Mouse (Mus musculus): ENCODE measurements at regions not wholly inside any gene's neighbourhood (a gene's known extent, or its start where the extent isn't known, plus 50 kb on each side); places are given as distances from the start of the nearest gene placed in this dataset.
A peak's percentile ranks its signal among the peaks of the same experiment; 100 is the strongest.

DNA sequence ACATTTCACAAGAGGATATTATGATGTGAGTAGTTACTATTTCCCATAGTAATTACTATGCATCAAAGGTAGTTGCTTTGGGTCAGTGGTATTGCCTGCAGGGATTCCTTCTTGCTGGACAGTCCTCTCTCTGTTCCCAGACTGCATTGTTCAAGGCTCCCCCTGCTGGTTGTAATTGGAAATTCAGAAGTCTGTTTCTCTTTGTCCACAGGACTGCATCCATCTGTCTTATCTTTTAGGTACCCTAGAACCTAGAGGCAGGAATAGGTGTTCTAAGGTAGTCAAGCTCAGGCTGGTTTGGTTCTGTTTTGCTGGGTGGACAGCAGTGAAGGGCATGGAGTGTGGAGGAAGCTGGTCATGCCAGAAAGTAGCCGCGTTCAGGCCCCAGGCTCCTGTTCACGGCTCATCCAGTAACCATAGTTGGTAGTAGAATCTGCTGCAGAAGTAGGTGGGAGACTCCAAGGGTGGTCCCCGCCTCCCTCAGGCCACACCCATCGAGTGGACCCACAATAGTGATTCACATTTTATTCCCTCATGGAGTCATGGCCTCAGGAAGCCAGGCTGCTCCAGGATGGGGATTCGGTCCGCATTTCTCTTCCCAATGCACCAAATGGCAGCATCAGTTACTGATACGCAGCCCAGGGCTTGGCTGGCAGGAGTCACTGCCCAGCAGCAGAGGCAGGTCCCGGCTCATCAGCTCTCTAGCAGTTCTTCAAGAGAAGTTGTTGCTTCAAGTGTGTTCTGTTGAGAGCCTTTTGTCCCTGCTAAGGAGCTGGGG lies 51.7 kb upstream of the Caprin1 start:
- DNase-seq (ENCODE audit: low spot score in 2 of 2), result peak in 1 of 2 experiments; percentile 53

DNA sequence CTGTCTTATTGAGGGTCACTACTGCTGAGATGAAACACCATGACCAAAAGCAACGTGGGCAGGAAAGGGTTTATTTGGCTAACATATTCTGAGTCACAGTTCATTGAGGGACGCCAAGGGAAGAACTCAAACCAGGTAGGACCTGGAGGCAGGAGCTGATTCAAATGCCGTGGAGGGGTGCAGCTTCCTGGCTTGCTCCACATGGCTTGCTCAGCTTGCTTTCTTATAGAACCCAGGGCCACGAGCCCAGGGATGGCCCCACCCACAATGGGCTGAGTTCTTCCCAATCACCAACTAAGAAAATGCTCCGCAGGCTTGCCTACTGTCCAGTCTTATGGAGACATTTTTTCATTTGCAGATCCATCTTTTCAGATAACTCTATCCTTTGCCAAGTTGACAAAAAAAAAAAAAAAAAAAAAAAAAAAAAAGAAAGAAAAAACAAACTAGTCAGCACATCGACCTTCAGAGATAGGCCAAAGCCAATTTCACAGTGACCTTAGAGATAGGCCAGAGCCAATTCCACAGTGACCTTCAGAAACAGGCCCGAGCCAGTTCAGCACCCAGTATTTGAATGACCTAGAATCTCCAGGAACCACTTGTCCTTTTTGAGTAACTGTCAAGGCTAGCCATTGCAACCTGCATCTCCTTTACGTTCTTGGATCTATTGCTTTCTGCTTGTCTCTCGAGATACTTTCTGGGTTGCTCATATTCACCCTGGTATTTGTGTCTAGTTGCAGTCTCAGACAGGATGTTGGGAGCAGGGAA lies 52.5 kb upstream of the Caprin1 start:
- DNase-seq (ENCODE audit: low spot score in 2 of 2), result no peak

DNA sequence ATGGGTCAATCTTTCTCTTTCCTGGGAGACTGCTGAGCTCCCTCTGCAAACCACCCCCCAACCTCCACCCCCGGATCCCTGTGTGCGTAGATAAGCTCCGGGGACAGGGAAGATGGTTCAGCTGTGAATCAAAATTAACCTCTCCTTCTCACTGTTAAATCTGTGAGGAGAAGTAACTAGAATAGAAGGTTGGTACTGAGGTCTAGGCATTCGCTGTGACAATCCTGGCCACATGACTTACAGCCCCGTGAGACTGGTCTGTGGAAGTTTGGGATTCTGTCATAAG lies 53.0 kb upstream of the Caprin1 start:
- DNase-seq (ENCODE audit: low spot score in 2 of 2), result no peak

DNA sequence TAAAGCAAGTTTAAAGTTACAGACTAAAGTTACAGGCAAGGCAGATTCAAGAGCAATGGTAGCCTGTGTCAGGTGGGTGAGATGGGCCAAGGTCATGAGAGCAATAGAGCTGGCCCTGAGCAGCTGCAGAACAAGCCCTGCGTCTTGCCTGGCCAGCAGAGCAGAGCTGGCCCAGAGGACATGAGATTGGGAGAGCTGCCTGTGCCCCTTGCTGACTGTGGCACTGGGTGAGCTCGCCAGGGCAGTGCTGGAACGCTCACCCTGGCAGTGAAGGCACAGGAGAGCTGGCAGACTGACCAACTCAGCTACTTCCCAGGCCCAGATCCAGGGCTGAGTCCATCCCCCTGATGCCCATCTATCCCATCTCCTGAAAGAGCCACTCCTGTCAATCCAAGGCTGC lies 53.7 kb upstream of the Caprin1 start:
- peak in 1 of 2 experiments; percentile 16 for DNase-seq (ENCODE audit: low spot score in 2 of 2)

DNA sequence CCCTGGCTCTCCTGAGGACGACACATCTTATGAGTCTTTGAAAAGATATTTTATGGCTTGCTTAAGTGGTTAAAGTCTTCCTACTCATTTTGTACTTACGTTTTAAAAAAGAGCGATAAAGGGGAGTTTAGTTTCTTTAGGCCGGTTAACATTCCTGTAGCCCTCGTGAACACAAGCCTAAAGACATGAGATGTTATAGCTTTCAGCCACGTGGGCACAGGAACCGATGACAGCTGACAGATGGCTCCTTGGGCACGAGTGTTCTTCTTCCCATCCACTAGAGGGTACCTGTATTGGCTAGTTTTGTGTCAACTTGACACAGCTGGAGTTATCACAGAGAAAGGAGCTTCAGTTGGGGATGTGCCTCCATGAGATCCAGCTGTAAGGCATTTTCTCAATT lies 63.8 kb upstream of the Caprin1 start:
- DNase-seq (ENCODE audit: low spot score in 2 of 2), result no peak

DNA sequence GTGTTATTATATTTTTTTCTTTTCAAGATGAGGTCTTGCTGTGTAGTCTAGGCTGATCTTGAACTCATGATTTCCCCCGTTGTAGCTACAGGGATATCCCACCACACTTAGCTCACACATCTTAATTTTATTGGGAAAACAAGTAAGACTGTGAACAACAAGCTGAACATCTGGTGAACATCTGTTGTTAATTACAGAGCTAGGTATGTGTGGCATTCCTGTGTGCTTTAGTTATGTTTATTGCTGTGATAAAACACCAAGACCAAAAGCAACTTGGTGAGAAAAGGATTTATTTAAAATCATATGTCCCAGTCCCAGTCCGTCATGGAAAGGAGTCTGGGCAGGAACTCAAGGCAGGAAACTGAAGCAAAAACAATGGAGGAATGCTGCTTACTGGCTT lies 66.8 kb upstream of the Caprin1 start:
- DNase-seq (ENCODE audit: low spot score in 2 of 2), result no peak

DNA sequence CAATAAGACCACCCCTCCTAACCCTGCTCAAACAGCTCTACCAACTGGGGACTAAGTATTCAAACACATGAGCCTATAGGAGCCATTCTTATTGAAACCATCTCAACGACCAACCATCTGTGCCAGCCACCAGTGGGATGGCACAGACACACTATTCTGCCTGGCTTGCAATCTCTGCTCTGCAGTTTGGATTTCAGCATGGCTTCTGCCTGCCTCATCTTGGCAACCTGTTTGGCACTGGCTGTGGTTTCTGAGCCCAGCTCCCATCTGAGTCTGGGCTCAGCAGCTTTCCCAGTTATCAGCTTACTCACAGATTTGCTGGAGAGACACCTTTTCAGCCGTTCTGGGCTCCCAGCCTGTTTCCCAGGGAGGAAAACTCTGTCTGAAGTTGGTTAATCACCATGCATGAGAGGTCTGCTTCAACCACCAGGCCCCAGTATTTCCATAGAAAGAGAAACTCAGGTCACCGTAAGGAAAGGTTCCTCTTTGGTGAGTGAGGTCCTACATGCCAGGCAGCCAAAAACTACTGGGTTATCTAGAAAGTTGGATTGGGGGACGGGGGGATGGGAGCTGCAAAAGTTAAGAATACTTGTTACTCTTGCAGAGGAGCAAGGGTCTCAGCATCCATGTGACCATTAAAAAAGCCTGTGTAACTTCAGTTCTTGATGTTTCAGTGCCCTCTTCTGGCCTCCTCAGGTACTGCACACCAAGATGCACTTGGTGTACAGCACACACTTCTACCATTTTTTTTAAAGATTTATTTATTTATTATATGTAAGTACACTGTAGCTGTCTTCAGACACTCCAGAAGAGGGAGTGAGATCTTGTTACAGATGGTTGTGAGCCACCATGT lies 68.1 kb upstream of the Caprin1 start:
- DNase-seq (ENCODE audit: low spot score in 2 of 2), result peak in 1 of 2 experiments; percentile 36

DNA sequence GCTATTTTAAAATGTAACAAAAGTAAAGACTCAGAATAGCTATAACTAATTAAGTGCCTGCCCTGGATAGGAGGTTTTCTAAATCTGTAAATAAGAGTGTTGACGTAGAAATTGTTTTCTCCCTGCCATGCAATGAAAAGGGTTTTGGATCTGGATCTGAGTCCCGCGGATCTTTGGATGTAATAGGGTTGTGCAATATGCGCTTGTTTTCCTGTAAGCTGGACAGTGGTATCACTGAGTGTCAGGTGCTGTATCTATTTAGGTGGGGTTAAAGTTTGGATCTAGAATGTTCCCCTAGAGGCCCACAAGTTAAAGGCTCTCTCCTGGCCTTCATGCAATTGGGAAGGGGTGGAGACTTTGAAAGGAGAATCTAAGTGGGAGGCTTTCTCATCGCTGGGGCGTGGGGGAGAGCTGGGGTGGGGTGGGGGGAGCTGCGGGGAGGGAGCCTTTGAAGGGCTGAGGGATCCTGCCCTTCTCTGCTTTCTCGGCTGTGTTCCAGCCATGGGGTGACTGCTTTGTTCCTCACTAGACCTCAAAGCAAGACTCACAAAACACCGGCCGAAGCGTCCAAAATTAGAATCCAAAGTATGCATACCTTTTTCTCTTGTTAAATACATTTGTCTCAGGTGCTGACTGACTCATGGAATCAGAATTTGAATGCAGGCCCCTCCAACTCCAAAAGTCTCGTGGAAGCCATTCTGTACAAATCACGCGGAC lies 70.0 kb upstream of the Caprin1 start:
- no peak for DNase-seq (ENCODE audit: low spot score in 2 of 2)

DNA sequence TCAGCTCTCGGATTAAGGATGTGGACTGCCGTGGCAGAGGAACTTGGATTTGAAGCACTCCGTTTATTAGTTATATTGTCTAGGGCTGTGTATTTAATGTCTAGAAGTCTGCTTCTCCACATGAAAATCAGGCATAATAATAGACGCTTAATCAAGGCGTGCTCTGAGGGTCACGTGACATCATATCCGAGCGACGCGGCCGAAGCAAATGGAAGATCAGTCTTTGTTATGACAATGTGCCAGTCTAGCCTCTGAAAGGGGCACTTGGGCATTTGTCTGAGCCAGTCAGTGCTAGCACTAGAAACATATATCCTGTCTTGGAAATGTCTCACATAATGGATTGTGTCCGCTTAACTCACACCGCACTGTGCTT lies 70.5 kb upstream of the Caprin1 start:
- DNase-seq (ENCODE audit: low spot score in 2 of 2), result no peak

DNA sequence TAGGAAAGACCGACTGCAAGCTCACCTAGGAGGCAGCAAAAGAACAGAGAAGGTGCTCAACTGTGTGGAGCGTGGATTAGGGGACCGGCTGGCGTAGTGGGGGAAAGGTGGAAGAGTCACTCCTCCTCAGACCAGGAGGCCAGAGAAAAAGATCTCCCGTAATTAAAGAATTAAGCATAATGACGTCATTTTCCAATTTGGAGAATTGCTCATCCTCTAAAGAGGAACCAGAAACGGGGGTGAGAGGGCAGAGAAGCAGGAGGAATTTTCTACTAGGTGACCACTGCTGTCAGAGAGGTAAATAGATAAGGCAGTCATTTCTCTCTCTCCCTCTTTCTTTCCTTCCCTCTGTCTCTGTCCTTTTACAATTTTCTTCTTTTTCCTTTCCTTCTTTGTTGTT lies 71.2 kb upstream of the Caprin1 start:
- no peak for DNase-seq (ENCODE audit: low spot score in 2 of 2)

DNA sequence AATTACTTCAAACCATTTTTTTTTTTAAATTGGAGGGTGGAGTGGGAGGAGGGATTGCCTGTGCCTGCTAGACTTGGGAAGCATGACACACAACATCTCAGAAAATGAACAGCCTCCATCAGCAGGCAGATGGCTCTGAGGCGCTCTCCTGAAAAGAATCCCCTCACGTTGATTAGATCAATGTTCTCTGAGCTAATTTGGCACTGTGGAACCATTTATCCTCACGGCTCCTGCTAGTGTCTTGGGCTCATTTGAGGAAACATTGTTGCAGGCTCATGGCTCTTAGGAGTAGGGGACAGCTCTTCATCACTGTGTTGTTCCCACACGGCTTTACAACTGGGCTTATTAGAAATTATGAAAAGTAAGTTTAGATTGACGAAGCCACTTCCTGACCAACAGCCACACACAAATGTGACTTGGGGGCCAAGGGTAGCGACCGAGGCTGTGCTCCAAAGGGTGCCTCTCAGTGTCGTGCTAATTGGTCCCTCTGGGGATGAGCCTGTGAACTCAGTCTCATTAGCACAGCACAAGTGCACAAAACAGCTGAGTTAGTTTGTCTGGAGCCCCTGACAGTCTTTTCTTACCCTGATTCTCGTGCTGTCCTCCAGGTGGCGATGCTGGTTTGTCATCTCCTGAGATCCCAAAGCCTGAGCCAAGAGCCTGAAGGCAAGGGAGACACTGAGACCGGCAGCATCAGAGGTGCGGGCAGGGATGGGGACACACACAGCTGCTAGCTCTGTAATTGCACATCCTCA lies 74.2 kb upstream of the Caprin1 start:
- DNase-seq (ENCODE audit: low spot score in 2 of 2), result peak; percentile 48 to 78

DNA sequence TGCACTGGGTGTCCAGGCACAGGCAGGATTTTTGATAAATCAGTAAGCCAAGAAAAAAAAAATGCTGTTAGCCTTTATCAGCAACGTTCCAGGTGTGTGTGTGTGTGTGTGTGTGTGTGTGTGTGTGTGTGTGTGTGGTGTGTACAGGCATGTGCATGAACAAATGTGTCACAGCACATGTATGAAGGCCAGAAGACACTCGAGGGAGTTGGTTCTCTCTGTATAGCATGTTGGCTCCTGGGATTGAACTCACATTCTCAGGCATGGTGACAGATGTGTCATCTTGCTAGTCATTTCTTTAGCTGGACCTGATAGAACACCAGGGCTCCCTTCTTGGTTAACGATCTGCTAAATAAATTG lies 74.8 kb upstream of the Caprin1 start:
- no peak for DNase-seq (ENCODE audit: low spot score in 2 of 2)

DNA sequence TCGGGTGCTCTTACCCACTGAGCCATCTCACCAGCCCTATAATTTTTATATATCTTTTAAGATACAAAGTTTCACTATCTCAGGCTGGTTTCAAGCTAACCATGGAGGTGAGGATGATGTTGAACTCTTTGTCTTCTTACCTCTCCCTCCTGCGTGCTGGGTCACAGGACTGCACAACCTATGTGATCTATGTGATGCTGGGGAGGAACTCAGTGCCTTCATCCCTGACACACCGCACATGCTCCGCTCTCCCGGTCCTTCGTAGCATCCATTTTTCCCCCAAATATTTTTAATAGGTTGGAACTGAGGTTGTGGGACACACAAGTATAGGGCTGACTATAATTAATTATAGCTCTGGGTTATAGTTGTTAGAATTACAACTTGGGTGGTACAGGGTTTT lies 75.9 kb upstream of the Caprin1 start:
- no peak for DNase-seq (ENCODE audit: low spot score in 2 of 2)

DNA sequence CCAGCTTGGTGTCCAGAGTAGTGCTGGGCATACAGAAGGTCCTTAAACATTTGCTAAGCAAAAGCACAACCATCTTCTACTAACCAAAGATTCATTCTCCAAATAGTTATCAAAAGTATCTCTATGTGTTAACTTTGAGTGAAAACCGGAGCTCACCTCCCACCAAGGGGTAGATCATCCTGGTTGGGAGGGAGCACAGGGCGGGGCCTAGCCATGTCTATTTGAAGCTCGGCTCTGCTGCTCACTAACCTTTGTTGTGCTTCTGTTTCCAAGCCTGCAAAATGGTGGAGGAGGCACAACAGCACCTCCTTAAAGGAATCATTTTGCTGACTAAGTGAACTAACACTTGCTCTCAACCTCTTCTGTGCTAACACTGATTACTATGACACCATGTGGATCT lies 77.0 kb upstream of the Caprin1 start:
- DNase-seq (ENCODE audit: low spot score in 2 of 2), result no peak

DNA sequence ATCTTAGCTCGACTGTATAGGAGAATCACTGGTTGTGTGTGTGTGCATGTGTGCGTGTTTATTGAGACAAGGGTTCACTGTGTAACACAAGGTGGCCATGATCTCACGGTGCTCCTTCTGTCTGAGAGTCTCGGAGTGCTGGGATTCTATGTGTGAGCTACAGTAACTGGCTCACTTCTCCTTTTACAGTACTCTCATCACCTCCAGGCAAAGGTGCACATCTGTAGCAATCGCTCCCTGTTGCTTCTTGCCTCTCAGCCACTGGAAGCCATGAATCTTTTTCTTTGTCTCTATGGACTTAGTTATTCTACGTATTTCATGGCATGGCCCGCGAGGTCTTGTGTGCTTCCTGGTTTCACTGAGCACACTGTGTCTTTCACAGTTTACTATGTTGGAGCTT lies 78.3 kb upstream of the Caprin1 start:
- DNase-seq (ENCODE audit: low spot score in 2 of 2), result no peak

DNA sequence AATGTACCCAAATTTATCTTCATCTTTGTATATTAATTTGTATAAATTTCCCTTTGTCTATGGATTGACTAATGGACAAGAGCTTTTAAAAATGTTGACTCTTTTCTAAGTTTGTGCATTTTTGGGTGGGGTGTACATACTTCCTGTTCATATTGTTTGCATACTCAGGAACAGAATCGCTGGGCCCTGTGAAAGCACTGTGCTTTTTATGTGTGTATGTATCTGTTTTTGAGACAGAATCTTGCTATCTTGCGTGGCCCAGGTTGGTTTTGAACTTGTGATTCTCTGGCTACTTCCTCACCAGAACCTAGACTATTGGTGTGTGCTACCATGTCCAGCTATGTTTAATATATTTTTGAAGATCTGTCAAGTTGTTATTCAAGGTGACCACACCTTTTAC lies 78.8 kb upstream of the Caprin1 start:
- DNase-seq (ENCODE audit: low spot score in 2 of 2), result no peak

DNA sequence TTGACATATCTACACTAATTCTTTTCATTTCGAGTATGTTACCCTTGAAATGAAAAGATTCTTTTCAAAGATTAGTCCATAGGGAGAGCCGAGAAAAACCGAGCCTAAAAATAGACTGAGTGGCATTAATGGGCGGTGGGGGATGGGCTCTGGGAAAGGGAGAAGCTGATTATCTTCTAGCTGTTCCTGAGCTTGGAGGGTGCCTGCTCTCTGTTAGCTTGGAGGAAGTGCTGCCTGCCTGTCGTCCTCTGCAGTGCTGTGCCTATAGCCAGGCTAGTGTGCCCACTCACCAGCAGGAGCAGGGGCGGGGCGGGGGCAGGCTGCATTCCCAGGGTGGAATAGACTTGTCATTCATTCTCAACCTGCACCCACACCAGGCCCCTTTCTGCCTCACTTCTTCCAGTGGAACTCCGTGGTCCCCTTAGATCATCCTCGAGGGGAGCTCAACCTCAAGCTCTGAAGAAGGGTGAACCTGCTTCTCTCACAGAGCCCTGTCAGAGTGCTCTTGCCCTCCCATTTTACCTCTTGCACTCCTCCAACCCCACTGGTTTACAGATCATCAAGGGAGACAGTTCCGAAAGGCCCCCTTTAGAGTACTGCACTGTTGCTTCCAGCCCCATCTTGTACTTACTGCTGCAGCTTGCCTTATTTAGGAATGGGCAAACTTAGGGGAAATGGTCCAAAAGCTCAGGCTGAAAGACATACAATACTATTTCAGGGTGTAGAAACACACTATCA lies 76.6 kb upstream of the Lmo2 start:
- DNase-seq (ENCODE audit: low spot score in 2 of 2), result no peak

DNA sequence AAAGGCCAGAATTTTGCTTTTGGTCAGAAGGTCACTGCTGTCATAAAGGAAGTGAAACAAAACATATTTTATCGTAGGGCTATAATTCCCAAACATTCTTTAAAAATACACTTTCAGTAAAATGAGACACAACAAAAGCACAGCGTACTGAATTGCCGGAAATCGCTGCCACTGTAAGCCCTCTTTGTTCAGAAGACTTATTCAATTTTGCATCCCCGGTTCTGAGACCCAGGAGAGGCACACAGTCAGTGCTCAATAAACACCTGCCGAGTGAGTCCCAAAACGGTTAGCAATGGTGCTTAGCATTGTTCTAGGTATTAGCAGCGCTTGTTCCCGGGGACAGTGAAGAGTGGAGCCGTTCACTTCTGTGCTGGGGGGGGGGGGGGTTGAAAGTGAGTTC lies 72.9 kb upstream of the Lmo2 start:
- DNase-seq (ENCODE audit: low spot score in 2 of 2), result no peak

DNA sequence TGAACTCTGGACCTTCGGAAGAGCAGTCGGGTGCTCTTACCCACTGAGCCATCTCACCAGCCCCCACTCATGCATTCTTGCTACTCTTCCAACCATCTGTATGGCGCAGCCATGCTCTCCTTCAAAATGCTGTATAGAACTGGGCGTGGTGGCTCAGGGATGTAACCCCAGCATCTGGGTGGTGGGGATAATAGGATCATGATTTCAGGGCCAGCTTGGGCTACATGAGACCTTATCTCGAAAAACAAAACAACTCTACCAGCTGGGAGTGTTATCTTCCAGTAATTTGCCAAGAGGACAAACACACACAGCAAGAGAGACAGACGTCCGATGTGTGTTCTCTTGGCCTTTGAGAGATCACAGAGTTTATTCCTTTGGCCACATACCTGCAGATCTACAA lies 69.8 kb upstream of the Lmo2 start:
- no peak for DNase-seq (ENCODE audit: low spot score in 2 of 2)

DNA sequence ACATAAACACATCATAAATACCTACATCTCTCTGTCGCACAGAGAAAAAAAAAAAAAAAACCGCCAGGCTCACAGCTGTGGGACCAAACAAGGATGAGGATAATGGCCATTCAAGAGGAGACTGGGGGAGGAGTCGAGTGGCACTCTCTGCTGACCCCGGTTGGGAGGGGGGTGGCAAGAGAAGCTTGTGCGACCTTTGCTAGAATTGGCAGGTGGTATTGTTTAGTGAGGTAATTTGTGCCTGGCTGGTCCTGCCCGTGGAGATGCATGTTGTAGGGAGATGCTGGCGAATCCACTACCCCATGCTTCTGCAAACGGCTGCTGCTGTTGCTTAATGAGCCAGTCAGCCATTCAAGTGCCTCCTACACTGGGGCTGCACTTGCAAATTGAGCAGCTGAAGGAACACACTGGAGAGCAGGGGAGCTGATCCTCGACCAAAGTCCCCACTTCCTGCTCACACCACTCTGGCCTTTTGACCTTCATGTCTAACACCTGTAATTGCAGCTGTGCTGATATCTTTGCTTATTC lies 66.5 kb upstream of the Lmo2 start:
- no peak for DNase-seq (ENCODE audit: low spot score in 2 of 2)
